Mouse (Mus musculus) right cerebral cortex, postnatal 36 days (tissue): ENCODE measurements around the gene Nectin4.
A peak's percentile ranks its signal among the peaks of the same experiment; 100 is the strongest.
"Not testable (repeated sequence)": the region's sequence is repeated elsewhere in the genome, so short reads cannot be mapped to it uniquely, and the experiment has no call there.

Experiments
- DNase-seq, 2 experiments: peaks; one replicate each; pipeline ENCODE4 v3.0.0; 2022; ENCODE audit warnings: low spot score in 2 of 2, mixed read lengths in 1 of 2

The Nectin4 gene

DNA sequence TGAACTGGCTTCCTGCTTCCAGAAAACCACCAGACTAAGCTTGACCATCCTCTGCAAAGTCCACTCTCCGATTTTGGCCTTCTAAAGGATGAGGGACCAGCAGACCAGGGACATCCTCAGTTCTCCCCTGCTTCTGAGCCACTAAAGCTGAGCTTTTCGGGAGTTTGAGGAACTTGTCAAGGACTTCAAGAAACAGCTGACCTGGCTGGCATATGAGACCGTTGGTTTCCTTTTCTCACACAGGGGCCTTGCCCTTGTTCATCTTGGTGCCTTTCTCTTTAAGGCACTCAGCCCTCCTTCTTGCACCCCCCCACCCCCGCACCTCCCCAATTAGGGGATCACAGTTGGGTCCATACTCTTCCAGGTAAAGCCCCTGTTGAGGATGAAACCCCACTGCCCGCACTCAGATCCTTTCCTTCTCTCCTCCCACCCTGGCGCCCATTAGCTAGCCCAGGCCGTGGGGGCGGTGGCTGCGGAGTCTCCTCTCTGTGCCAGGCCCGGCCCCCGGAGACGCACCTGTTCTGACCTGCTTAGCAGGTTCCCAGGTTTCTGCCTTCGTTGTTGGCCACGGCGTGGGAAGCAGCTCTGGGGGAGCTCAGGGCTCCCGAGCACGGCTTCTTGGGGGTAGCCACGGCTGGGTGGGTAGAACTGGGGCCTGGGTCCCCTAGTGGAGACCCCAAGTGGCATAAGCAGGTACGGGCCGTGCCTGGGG lies at the start of gene Nectin4:
Nectin4 (plus strand) TSS at position 255 of the 712 bp plus-strand sequence.
- DNase-seq, result no peak

DNA sequence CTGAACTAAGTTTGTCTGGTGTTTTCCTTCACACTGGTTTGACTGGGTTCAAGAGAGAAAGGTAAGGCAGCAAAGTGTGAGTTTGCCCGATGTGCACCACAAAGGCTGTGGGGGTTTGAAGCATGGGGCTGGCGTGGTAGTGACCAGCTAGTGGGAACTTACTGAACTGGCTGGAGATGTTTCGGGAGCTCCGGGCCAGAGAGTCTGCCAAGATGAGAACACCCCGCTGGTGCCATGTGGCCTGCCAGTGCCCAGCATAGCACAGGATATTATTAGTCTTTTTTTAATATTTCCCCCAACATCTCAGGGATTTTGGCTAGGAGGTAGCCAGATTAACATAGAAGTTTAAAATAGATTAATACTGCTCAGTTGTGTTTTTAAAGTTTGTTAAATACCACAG lies 49.7 kb upstream of the Nectin4 start:
- DNase-seq, result no peak

DNA sequence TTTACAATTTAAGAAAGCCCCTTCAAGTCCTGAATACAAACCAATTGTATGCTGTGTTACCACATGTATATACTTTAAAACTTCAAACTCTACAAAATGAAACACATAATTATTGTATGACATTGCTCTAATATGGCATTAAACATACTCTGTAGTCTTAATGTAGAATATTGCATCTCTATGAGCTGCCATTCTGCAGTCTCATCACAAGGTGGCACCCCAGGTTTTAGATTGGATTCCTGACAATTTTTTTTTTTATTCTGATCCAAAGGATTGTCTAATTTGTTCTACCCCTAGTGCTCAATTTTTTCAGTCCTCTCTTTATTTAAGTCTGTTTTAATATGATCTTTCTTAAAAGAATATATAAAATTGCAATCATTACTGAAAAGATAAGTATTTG lies 48.5 kb upstream of the Nectin4 start:
- DNase-seq, result no peak

DNA sequence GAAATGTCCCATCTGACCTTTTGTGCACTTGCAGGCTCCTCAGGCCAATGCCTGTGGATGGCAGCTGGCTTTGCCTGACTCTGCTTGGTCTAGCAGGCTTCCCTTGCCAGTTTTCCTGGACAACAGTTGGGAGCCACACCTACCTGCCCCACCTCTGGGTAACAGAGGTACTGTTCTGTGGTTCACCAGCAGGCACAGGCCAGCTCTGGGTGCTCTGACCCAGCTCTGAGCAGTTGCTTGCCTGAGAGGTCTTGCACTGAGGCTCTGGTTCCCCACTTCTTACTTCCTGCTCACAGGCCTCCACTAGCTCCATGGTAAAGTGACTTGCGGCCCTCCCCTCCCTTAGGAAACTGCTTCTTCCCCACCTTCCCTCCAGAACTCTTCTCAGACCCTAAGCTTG lies 47.9 kb upstream of the Nectin4 start:
- no peak for DNase-seq

DNA sequence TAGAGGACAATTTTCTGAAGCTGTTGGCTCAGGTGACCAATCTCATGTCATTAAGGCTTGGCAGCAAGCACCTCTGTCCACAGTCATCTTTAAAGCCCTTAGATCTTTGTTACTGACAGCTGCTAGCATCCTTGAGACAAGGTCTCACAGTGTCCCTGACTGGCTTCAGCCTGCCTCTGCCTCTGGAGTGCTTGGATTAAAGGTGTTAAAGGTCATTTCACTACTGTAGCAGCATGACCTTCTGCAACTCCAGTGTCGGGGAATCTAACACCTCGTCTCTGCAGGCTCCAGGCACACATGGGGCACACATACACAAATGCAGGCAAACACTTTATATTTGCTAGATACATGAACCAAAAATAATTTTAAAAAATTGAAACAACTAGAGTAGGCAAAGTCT lies 44.3 kb upstream of the Nectin4 start:
- DNase-seq, result no peak

DNA sequence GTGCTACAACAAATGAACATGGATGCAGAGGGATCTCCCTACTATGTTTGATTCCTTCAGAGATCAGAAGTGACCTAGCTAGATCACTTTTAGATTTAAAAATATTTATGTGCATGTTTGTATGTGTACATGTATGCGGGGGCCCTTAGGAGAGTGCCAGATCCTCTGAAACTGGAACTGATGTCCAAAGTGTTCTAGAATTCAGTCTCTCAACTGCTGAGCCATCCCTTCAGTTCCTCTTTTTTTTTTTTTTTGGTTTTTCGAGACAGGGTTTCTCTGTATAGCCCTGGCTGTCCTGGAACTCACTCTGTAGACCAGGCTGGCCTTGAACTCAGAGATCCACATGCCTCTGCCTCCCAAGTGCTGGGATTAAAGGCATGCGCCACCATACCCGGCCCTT lies 43.3 kb upstream of the Nectin4 start:
- DNase-seq, result not testable (repeated sequence)

DNA sequence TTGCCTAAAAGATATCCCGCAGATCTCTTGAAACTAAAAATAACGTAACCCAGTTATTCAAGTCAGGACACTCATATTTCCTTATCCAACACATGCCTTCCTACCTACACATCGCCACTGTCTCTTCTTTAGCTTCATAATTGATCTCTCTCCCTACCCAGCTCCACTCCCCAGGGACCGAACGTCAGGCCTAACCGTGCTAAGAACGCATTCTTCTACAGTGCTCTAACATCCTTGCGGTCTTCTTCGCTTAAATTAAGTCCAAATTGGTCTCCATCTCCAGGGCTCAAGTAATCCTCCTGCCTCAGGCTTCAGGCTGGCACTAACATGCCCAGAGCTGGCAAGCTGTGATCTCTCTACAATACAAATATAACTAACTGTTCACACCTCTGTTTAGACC lies 41.7 kb upstream of the Nectin4 start:
- DNase-seq, result no peak

DNA sequence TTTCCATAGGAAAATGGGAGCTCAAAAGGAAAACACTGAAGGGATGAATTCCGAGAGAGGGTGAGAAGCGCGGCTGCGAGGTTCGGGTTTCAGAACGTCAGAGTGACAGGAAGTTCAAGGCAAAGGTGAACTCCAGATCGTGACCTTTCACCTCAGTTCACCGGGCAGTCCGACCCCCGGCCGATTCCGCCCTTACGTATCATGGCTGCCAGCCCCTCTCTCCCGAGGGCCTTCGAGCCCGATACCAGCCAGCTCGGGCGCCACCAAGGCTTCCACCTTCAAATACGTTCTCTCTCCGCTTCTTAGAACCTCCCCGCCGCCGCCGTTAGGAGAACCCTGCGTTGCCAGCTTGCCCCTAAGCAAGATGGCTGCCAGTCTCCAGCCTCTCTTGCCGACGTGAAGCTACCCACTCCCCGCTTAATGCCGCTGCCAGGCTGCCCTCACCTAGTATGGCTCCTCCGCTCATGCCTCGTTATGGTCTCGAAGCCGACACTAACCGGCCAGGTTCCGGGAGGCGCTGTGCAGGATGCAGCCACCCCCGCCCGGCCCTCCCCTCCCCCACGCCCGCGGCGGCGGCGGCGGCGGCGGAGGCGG lies 41.0 kb upstream of the Nectin4 start, which contains the start of gene Dedd:
Dedd (plus strand) TSS at position 307 of the 594 bp plus-strand sequence.
- peak; percentile 93 for DNase-seq

DNA sequence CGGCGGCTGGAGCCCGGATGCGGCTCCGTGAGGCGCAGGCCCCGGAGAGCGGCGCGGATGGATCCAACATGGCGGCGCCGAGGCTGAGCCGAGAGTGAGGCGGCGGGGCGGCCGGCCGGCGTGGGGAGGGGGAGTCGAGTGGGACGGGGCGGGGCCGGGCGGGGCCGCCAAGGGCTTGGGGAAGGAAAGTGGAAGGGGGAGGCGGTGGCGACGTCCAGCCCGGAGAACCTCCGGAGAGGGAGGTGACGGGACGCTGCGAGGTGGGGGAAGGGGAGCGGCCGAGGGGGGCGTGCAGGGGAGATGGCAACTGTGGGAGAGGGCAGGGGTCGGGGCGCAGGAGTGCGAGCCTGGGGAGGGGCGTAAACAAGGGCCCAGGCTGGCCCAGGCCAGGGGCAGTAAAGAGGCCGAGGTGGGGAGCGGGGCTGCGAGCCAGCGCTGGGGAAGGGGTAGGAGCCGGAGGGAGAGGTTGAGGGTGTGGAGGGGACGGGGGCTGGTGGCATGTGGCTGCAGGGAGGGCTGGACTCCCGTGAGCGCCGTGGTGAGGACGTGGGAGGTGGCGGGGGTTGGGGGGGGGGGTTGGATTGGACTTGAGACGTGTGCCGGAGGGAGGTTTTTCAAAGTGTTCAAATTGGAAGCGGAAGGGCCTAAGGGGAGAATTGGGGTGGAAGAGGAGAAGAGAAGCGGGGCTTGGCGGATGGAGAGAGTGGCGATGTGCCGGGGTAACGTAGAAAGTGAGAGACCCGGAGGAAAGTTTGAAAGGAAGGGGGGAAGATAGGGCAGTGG lies 40.3 kb upstream of the Nectin4 start:
- no peak for DNase-seq

DNA sequence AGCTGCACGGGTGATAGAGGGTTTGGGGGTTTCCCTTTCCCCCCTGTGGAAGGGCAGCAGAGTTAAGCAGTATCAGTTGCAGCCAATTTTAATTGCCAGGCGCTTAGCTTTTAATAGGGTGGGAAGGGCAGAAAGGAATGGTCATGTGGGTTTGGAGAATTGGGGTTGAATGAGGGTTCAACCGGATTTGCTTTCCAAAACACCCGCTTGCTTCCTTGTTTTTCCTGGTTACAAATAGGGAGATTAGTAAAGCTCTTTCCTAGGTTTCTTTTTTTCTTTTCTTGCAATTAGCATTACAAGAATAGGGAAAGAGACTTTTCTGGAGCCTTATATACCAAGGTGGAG lies 39.7 kb upstream of the Nectin4 start:
- no peak for DNase-seq

DNA sequence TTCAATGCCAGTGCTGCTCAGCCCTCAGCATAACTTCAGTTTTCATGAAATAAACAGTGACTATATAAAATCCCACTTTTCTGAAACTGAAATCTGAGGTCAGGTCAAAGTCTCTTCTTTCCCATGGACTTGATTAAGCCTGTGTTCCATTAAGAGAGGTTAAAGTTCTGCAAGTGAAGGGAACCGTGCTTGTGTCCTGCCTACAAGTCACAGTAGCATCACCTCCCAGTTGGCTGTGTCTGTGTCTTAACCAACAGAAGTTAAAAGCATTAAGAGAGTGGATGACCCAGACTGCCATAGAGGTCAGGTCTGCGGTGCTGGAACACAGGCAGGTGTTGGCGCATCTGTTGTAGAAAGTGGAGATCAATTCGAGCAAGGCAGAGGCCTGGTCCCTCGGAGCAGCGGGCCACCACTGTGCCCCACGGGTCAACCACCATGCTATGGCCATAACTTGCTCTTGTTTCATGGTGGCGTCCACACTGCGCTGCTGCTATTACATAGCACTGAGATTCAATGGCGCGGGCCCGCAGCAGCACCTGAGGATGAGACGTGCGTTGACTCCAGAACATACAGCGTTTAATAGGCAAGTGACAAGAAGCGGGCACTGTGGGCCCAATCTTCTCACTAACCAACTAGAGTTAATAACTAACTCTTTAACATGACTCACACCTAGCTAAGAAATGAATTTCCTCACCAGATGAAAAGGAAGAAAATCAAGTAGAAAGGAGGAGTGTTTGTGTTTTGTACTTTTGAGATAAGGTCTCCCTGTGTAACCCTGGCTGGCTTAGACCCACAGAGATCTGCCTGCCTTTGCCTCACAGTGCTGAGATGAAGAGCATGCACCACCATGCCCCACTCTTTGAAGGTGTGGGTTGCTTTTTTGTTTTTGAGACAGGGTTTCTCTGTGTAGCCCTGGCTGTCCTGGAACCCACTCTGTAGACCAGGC lies 27.4 kb upstream of the Nectin4 start:
- DNase-seq, result no peak

DNA sequence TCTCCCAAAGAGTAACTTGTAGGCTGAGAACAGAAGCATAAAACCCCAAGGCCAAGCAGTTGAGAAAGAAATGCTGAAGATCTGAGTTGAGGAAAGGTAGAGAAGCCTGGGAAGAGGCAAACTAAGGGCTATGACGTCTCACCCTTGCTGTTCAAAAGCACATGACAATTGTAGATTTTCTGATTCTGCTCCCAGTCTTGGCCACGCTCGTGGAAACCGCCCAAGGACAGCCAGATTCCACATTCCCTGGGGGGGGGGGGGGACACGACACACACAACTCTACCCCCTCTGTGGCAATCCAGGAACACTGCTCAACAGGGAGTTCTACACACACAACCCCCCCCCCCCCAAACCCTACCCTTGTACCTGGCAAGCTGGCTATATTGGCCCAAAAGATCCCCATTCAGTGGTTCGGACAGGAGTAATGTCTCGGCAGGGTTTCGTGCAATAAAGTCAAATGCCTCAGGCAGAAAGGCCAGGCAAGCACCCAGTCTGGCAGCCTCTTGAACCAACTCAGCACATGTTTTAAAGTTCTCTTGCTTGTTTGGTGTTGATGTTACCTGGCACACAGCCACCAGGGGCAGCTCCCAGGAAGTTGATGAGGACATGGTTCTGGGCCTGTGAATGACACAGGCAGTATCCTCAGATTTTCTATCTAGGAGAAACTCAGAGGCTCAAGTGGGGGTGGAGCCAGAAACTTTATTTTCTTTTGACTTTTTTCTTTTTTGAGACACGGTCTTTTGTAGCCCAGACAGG lies 25.8 kb upstream of the Nectin4 start:
- no peak for DNase-seq

DNA sequence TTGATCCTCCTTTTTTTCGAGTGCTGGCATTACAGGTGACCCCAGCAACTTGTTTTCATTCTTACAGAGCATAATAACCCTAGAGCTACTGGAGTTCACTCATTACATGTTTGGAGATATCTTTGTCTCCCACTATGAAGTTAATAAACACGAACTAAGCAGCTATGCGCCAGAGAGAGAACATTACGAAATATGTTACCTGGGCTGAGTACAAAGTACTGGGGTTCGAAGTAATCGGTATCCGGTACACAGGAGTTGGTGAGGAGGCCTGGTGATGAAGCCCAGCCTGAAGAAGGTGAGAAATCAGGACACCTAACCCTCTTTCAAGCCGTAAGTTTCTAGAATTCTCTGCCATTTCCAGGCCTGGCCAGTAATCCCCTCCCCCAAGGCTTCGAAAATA lies 25.2 kb upstream of the Nectin4 start:
- no peak for DNase-seq

DNA sequence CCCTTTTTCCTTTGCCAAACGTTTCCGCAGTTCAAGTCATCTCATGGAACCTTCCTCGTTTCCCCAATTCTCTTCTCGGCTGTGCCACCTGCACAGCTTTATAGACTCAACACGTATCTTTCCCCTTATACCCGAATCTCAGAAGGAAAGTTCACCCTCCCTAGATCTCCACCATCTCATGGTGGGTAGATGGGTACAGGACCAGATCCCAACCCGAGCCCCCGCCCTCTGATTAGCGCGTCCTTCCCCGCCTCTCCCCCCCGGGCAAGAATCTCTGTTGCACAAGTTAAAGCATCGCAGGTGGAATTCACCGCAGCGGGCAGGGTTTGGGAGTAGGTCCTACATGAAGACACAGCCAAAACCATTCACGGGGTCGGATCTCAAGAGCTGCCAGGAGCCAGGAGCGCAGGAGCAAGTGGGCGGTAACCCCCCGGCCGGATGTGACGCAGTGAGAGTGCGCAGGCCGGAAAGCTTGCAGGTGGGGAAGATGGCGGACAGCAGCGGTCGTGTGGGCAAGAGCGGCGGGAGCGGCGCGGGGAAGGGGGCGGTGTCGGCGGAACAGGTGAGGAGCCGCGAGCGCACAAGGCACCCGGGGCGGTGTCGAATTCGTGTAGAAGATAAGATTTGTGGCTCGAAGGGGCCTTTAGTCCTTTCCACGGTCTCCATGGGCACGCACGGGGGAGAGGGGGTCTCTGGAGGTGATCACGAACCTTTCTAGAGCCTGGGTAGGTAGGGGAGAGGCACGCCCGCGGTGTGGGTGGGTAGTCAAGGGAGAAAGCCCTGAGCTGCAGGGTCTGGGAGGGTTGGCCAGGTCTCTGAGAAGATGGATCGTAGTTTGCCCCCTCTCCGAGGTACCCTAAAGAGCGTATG lies 24.4 kb upstream of the Nectin4 start, which contains the start of the genes Nit1 and Pfdn2:
Nit1 (minus strand) TSS at position 422 of the 870 bp plus-strand sequence.
Pfdn2 (plus strand) TSS at position 446 of the 870 bp plus-strand sequence.
- peak; percentile 86 to 87 for DNase-seq

DNA sequence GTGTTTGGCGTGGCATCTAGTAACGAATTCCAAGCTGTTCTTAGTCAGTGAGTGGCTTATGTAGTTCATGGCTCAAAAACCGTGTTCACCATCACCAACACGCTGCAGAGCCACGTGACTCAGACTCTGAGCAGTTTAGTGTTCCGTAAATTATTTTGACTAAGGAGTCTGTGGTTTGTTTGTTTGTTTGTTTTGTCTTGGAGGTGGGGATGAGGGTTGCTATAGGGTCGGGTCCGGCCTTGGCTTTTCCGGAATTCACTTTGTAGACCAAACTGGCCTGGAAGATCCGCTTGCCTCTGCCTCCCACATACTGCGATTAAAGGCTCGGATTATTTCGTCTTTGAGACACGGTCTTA lies 23.8 kb upstream of the Nectin4 start:
- no peak for DNase-seq

DNA sequence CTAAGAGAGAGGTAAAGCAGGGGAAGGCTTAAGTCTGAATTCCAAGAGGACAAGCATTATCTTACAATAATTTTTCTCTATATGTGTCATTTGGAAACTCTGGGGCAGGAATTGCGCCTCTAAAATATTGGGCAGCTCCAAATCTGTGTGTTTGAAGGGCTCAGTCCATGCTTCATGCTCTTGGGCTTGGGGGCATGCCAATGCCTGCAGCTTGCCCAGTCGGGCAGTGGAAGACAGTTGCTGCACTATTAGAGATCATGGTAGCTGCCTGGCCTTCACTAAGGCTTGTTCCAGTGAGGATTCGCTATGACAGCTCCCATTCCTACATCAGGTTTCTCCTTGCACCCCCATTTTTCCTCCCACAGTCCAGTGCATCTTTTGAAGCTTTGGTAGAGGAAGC lies 21.2 kb upstream of the Nectin4 start:
- no peak for DNase-seq

DNA sequence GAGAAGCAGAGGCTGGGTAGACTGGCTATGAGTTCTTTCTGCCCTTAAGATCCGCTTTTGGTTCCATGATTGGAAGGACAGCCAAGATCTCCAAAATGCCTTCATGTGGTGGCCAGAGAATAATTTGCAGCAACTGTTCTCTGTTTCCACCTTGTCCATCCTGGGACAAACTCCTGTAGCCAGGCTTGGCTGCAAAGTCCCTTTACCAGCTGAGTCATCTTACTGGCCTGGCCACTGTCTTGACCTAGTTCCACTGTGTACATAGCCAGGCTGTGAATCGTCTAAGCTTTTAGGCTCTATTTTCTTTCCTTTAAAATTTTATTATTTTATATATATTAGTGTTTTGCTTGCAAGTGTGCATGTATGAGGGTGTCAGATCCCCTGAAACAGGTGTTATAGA lies 20.7 kb upstream of the Nectin4 start:
- no peak for DNase-seq

DNA sequence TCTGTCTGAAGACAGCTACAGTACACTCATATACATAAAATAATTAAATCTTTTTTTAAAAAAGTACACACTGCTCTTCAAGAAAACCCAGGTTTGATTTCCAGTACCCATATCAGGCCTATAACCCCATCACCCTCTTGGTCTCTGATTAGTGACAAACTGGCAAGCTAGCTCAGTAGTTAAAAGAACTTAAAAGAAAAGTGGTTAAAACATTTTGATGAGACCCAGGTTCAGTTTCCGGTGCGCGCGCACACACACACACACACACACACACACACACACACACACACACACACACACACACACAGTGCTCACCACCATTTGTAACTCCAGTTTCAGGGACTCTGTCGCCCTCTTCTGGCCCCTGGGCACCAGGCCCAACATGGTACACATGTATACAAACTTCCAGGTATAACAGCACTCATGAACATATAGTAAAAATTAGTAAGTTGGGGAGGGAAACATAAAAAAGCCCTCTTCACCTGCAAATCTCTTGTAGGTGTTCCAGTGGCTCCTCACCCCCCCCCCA lies 14.0 kb upstream of the Nectin4 start:
- DNase-seq, result no peak

DNA sequence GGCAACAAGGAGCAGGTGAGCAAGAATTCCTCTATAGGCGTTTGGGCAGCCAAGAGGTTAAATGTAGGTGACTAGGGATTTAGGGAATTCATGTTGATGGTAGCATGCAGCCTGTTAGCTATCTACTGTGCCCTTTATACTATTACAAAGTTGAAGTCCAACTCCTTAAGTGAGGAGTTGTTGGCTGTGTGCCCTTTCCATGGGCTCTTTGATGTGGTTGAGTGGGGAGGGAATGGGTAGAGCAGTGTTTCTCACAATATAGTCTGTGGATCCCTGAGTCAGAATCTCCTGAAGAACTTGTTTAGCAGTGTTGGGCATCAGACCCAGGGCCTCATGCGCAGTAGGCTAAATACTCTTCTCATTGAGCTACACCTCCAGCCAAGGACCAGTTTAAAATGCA lies 13.1 kb upstream of the Nectin4 start:
- DNase-seq, result no peak

DNA sequence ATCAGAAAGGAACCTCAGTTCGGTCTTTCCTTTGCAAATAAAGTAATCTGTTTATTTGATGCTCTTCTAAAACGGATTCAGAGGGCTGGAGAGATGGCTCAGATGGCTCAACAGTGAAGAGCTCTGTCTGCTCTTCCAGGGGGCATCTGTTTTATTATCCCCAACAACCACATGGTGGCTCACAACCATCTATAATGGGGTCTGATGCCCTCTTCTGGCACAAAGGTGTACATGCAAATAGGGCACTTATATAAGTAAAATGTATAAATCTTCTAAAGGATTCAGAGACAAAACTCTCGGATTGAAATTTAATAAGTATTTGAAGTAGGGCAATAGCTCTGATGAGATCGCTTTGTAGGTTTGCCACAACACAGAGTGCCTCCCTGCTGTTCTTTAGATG lies 11.5 kb upstream of the Nectin4 start:
- no peak for DNase-seq
